Mouse (Mus musculus): ENCODE measurements around the gene Zdhhc14.

Gene Zdhhc14

DNA sequence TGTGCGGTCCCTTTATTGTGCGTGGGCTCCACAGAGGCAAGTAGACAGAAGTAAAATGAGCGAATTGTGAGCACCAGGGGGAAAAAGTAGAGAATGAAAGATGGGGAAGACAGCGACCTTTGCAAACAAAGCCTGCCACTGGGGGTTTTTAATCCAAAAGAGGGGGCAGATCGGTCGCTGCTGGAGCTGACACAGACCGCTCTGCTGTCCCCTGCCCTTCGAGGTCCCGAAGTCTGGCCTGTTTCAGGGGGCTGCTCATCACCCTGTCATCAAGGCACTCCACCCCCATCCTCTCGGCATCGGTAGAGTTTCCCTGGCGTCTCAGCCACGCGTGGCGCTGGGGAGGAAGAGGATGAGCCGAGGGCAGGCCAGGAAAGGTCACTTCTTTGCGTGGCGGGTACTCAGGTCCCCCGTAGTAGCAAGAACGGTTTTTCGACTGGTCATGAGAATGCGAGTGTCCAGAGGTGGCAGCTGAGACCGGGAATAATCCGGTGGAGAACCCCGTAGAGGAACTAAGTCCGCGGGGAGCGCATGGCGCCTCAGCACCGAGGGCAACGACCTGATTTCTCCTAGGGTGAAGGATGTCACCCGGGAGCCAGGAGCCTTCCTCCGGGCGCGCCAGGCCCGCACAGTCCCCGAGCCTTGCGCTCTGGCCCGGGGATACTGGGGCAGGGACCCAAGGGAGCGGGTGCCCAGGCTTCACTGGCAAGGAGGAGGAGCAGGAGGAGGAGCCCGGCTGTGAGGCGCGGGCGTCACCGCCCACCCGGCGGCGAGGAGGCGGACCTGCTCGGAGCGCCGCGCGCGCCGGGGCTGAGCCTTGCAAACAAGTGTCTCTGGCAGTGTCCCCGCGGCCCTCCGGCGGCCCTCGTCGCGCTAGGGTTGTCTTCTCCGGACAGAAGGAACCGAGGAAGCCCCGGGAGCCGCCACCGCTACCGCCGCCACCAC is at the start of gene Zdhhc14:
TSS of gene Zdhhc14 (plus strand) at position 757 of the 945 bp plus-strand sequence.
- peak; percentile 92 to 94 for DNase-seq (ENCODE audit: low spot score in 2 of 2)

DNA sequence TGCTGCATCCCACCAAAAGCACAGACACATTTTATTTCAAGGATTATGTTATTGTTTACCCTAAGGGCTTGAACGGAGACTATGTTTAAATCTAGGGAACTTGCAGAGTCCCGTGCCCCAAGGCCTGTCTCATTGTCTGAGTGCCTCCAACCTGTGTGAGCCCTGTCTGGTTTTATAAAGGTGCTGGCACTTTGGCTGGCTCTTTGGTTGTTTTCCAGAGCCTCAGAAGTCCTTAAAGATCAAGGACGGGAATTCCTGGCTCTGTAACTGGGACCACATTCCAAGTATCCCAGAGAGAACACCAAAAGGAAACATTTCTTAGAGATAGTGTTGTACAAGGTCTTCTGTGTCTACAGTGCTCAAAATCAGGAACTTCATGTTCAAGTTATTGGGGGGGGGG is 49.1 kb upstream of the Zdhhc14 start:
- no peak for DNase-seq (ENCODE audit: low spot score in 2 of 2)

DNA sequence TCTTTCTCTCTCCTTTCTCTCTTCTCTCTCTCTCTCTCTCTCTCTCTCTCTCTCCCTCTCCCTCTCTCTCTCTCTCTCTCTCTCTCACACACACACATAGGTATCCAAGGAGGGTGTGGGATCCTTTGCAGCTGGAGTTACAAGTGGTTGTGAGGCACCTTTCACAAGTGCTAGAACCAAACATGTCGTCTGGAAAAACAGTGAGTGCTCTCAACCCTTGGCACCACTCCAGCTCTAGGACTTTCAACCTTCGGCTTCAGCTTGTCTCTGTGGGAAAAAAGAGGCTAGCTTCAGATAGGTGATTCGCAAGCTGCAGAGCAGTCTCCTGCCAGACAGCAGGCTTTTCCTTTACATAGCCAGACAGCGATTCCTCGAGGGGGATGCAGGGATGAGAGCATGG is 48.6 kb upstream of the Zdhhc14 start:
- no peak for DNase-seq (ENCODE audit: low spot score in 2 of 2)

DNA sequence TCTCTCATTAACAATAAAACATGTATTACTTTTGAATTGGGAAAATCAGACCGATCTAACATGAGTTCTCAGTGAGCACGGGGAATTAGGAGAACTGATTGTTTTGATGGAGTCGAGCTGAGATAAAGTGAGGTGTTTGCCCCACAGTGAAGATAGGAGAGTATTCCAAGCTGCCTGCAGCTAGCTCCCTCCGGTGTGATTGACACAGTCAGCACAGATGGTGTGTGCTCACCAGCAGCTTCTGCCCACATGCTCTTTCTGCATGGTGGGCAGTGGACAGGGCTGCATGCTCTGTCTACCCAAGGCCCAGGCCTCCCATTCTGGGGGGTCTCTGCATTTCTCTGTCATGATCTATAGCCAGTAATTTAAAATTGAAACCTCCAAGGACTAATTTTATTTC is 38.7 kb upstream of the Zdhhc14 start:
- DNase-seq (ENCODE audit: low spot score in 2 of 2), result no peak

DNA sequence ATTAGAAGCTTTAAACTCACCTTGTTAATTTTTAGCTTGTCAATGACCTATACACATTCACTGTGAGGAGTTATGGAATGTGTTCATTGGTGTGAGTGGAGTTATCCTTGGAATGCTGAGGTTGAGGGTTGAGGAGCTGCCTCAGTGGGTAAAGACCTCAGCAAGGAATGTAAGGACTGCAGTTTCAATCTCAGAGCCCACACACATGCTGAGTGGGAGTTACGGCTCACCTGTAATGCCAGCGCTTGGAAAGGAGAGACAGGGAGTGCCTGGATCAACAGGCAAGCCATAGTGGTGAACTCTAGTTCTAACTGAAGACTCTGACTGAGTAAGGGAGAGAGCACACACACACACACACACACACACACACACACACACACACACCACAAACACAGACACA is 28.4 kb upstream of the Zdhhc14 start:
- no peak for DNase-seq (ENCODE audit: low spot score in 2 of 2)

DNA sequence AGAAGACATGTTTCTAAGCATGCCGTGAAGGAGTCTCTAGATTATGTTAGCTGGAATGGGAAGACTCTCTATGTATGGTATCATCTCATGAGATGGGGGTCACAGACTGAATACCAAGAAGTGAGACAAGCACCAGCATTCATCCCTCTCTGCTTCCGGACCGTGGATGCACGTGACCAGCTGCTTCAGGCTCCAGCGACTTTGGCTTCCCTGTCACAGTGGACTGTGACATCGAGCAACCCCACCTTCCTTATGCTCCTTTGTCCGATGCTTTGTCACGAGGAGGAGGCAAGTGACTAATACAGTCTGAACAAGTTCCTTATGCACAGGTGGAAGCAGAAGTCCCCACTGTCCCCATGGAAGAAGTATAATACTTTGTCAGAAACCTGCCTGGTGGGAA is 25.6 kb upstream of the Zdhhc14 start:
- no peak for DNase-seq (ENCODE audit: low spot score in 2 of 2)

DNA sequence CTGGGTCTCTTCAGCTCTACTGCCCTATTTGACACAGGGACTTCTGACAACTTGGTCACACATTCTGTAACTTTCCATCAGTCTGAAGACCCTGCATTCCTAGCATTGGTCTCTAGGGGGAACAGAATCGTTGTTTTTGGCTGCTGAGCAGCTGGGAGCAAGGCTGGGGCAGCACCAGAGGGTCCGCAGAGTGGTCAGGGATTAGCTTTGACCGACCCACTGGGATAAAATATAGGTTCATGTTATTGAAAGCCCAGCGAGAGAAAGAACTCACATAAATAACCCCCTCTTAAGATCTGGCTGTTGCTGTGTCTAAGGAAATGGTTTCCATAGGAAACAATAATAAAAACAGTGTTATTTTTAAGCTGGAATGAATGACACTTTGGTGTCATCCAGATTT is 25.2 kb upstream of the Zdhhc14 start:
- DNase-seq (ENCODE audit: low spot score in 2 of 2), result no peak

DNA sequence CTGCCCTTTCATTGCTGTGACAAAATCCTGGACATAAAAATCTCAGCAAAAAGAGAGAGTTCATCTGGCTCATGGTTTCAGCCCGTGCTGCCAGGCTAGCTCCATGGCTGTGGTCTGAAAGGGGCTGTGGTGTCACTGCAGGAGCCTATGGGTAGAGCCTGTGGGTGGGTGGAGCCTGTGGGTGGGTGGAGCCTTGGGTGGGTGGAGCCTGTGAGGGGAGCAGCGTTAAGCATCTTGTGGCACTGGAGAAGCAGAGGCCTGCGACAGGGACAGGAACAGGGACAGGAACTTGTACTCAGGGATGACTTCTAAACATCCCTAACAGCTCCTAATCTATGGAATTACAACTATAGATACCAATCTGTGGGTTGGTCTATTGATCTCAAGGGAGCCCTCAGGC is 20.1 kb upstream of the Zdhhc14 start:
- DNase-seq (ENCODE audit: low spot score in 2 of 2), result no peak

DNA sequence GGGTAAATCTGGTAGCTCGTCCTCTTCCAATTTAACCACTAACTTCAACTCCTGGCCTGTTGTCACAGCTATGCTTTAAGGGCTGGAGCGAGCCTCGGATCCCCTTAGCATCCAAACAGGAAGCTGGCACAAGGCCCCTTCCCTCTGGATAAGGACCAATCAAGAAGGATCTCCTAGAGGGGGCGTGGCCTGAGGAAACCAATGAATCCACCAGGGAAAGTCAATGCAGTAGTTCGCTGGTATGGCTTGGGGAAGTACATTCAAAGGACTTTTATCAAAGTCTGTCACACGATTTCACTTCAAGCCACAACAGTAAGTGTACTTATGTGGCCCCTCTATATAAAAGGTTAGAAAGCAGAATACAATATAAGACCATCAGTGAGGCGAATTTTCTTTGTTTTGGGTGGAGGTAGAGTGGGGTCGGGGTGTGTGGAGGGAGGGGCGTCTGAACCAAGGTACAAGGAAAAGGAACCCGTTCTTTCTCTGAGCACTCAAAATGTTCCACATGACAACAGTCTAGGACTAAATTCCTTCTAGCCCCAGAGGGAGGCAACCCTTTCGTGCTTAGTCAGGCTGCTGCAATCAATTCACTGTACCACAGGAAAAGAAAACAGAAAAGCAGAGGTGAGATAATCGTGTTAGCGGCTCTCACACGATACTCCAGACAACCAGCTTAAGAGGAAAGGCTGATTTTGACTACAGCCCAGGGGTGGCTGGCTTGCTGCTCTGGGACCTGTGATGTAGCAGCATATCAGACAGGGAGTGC is 16.2 kb upstream of the Zdhhc14 start:
- DNase-seq (ENCODE audit: low spot score in 2 of 2), result no peak

DNA sequence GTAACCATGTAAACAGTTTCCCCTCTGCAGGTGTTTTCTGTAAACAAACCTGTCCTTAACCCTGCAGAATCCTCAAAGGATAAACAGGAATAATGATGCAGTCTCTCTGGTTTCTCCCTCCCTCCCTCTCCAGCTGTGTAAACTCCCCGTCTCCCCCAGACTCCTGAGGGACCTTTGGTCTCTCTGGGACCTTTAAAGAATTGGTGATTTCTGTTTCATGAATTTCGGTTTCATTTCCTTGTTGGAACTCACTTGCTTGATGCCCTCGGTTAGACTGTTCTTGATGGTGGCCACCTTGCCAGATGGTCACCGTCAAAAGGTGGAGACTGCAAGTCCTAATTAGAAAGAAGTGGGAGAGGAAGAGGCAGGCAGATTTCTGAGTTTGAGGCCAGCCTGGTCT is 8.9 kb upstream of the Zdhhc14 start:
- DNase-seq (ENCODE audit: low spot score in 2 of 2), result no peak

DNA sequence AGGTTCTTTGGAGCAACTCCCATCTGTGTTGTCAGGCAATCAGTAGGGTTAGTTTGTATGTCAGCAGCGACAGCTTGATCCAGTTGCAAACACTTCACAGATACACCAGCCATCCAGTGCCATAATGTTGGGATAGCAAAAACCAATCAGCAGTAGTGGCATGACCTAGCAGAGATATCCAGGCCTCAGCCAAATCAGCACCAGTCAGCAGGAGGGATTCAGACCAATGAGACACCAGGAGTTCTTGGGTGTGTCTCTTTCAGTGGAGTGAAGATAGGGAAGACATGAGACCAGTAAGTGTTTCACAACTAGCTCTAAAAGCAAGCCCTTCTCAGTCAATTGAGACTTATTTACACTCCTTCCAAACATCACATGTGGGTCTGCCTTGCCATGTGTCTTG is 7.7 kb upstream of the Zdhhc14 start:
- DNase-seq (ENCODE audit: low spot score in 2 of 2), result peak in 1 of 2 experiments; percentile 39

DNA sequence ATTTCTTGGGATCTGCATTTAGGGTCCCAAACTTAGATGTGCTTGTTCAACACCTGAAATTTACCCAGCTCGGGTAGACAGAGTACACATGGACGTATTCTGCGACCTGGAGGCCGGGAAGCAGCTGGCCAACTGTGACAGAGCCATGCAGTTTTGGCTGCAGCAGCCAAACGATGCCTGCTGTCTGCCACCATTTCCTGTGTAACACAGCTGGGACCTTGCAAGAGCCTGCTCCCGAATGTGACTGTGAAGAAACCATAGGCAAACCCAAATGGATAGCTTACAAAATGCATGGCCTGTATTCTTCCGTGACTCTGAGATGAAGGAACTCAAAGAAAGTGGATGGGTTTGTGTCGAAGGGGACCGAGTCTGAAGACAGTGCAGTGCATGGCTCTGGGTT is 4.2 kb upstream of the Zdhhc14 start:
- no peak for DNase-seq (ENCODE audit: low spot score in 2 of 2)

DNA sequence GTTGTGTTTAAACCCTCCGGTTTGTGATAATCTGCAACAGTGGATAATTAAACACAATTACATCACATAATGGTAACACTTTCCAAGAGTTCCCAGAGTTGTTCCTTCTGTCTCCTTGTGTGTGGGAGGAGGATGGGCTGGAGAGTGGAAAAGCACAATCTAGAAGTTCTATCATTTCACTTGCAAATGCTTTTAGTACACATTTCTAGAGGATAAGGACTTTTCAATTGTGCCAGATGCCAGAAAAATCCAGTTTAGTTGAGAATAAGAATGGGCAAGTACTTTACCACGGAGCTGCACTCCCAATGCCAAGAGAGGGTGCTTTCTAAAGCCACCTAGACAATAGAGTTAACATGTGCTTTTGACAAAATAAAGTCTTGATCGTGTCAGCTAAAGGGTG is 2.0 kb upstream of the Zdhhc14 start:
- DNase-seq (ENCODE audit: low spot score in 2 of 2), result no peak

DNA sequence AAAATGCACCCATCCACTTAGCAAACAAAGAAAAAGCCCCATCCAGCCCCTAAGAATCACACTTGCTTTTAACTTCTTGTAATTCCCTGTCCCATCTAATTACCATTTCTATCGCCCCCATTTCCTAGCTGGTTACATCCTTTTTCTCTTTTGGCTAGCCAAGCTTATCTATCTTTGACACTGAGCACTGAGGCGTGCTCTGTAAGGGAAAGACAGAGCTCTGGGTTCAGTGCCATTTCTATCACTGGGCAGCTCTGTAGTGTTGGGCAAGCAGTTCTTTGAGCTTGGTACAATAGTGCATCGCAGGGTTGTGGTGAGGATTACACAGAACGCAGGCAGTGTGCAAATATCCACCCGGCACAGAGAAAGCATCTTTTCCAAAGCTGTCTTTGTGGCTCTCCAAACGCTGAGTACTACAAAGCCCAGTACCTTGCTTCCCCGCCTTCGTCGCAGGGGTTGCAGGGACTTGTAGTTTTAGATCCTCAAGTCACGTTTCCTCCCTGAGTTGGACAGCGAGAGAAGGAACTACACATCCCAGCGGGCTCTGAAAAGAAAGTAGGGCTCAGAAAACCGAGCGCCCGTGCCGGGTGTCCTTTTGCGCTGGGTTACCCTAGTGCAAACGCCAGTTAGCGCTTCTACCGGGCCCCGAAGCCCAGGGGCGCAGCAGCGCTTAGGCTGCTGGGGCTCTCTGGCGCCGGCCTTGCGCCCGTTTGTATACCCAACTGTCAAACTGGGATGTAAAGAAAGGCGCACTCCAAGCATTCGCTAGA is 1.1 kb upstream of the Zdhhc14 start:
- peak; percentile 82 to 92 for DNase-seq (ENCODE audit: low spot score in 2 of 2)

DNA sequence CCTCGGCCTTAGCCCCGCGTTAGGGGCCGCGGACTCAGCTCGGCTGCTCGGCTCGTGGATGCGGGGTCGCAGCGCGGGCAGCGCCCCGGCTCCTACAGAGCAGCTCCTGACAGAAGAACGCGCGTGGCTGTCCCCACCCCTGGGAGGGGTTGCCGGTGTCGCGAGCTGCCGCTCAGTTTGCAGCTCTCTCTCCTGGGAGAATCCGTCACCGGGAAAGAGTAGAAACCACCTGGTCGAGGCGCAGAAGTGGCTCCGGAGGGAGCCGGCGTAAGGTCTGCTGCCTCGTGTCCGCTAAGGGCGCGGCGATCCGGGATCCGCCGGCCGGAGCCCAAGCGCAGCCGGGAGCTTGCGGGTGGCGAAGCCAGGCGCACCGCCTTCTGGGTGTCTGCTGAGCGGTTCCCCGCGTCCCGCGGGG is 396 bp downstream of the Zdhhc14 start:
- no peak for DNase-seq (ENCODE audit: low spot score in 2 of 2)

DNA sequence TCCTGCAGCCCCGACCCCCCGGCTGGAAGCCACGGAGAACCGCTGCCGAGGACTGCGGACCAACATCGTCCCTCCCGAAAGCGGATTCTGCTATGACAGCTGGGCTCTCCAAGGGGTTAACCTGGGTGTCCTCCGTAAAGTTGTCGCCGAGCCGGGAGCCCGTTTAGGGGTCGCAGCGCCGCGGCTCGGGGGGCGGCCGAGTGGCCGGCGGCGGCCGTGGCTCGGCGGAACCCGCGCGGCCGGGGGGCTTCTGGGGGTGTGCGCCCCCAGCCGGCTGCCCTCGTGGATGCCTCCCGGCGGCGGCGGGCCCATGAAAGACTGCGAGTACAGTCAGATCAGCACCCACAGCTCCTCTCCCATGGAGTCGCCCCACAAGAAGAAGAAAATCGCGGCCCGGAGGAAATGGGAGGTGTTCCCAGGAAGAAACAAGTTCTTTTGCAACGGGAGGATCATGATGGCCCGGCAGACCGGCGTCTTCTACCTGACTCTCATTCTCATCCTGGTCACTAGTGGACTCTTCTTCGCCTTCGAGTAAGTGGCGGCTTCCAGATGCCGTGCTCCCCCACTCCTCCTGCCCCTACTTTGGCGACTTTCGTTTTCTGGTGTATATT is 909 bp downstream of the Zdhhc14 start:
- DNase-seq (ENCODE audit: low spot score in 2 of 2), result peak; percentile 61 to 66

DNA sequence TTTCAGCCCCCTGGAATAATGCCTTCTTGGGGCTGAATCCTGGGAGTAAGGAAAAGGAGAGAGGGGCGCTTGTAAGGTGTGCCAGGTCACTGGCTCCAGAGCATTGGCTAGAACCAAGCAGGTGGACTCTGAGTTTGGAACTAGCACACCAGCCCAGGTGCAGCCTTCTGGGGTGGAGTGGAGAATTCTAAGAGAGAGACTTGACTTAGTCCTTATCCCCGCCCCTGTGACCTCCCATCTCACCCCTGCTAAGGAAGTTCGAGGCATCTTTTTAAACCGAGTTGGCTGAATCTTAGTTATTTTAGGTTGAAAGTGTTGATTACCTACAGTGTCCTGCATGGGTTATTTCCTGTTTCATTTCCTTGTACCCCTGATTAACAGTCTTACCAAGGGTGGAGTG is 1.5 kb downstream of the Zdhhc14 start:
- peak in 1 of 2 experiments; percentile 69 for DNase-seq (ENCODE audit: low spot score in 2 of 2)

DNA sequence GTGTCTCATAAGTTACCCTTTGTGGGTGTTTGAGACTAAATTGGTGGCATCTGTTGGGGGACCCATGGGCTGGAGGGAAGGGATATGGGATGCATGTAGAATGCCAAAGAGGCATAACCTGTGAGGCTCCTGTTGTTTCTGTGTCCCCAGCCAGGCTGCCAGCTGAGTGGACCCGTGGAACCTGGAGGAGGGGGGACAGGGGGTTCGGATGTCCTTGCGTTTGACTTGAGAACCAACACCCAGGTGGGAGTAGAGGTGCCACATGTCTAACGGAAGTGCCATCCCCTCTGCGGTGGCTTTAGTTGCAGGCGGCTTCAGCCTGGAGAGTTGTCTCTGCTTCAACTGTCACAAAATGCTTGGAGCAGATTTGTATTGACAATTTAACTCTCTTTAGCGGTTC is 2.5 kb downstream of the Zdhhc14 start:
- no peak for DNase-seq (ENCODE audit: low spot score in 2 of 2)

DNA sequence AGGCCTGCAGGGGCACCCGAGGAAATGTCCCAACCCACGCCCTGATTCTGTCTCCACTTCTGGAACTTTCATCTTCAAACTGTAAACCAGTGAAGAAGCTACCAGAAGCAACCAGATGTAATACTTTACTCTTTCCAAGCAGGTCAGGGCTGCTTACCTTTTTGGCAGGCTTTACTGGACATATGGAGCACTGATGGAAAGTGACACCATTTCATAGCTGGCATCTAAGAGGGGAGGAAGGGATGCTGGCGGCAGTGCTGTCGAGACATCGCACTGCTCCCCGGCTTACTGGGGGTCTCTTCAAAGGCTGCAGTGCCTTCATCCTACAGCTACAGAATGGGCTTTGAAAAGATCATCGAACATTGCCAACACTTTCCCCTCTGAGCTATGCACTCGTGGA is 5.3 kb downstream of the Zdhhc14 start:
- no peak for DNase-seq (ENCODE audit: low spot score in 2 of 2)

DNA sequence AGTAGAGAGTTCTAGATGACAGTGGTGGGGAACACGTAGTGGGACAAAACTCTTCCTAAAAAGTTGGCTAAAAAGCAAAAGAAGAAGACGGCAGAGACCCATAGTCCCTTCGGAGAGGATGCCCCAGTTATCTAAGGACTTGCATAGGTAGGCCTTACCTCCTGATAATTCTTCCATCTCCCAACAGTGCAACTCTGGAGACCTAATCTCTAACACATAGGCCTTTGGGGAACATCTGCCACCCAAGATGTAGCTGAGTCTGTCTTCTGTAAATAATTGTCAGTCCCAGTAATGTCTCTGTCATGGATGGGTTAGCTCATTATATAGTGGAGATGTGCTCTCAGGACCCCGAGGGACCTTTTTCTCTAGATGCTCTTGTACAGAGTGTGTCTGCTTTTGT is 6.6 kb downstream of the Zdhhc14 start:
- DNase-seq (ENCODE audit: low spot score in 2 of 2), result no peak

DNA sequence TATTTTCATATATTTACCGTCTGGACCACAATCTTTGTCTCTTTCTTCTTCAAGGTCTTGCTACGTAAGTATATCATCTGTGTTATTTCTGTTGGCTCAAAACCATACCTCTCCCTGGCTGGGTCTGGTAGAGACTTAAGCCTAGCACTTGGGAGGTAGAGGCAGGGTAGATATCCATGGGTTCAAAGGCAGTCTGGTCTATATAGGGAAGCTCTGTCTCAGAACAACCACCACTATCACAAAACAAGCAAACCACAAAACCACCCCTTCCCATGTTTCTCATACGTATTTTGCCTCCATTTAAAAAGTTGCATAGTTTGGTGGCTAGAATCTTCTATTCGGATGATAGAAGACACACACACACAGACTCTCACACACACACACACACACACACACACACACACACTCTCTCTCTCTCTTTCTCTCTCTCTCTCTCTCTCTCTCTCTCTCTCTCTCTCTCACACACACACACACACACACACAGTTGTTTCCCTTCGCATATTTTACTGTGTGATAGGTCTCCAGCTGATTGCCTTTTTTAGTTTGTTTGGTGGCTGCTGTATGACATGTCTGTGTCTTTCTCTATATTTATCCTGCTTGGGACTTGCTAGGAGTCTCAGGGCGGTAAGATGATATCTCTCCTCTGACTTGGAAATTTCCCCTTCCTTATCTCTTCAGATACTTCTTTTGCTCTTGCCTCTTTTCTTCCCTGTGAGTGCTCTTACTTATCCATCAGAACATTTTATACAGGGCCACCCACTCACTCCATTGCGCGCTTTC is 11.8 kb downstream of the Zdhhc14 start:
- no peak for DNase-seq (ENCODE audit: low spot score in 2 of 2)
